Comparison of ENCODE assay signal across 31 mouse cellular contexts in genomic region chr6:3536048-3536447, GRCm38 (mm10). TPM values are rescaled to one million over a fixed set of nuclear protein-coding genes. Genes with fewer than 3 reads are reported as not detected.
DNase-seq lines count a peak whose midpoint lies in the region; ATAC-seq and TF ChIP-seq lines count a peak whose summit lies in the region.
"Had no signal": no experiment of that assay in that cellular context is flagged by ENCODE, and none has a peak within 500 bp of the region (broad histone marks: within the 10 kb centered on the region; RNA-seq: fewer than 3 reads in every experiment).

No protein-coding gene starts in this region.

- no peak for TF ChIP-seq EP300 in CH12.LX (IDR thresholded peaks at IDR 0.05; ENCODE audit: low read length)

- no peak for TF ChIP-seq POLR2A in CH12.LX (IDR thresholded peaks at IDR 0.05; ENCODE audit: low read depth, low read length)

- dilution Hi-C loops in CH12.LX (cut with MboI; ENCODE audit: extremely low pct_ligation_motif_present, extremely low pct_unique_long_range_greater_than_20kb, low sequenced_read_pairs) = no loop called here

- no peaks in the 10 kb centered on the region for H3K79me2 ChIP-seq in CH12.LX (replicated peaks; ENCODE audit: control insufficient read depth, extremely low read depth, insufficient read depth, poor library complexity, severe bottlenecking)

- WGBS in intestine, postnatal 0 days = 34% methylated on average over 1 of the region's 1 CpGs
- 54% methylated on average over 1 of the region's 1 CpGs for WGBS in intestine, embryonic 15.5 days

- no peak for TF ChIP-seq CTCF in intestine, postnatal 0 days (IDR thresholded peaks at IDR 0.05; ENCODE audit: low read depth)
- TF ChIP-seq CTCF in CH12.LX (conservative IDR thresholded peaks at IDR 0.05 in 1 of 2, IDR thresholded peaks at IDR 0.05 in 1 of 2; ENCODE audit: low read depth in 2 of 2, low read length in 2 of 2) = no peak

- H3K4me1 ChIP-seq in intestine, postnatal 0 days (replicated peaks; ENCODE audit: control insufficient read depth, insufficient read depth, low read length) = no peaks in the 10 kb centered on the region
- H3K4me1 ChIP-seq in intestine, embryonic 15.5 days (replicated peaks) = no peaks in the 10 kb centered on the region
- H3K4me1 ChIP-seq in CH12.LX (ENCODE audit: control insufficient read depth in 1 of 2, insufficient read depth in 2 of 2) = peaks cover 0 to 16% of the 10 kb centered on the region in 2 experiments; a peak in 1 of 4 replicates
- H3K4me1 ChIP-seq: embryonic facial prominence, embryonic 10.5 days; embryonic facial prominence, embryonic 15.5 days; heart, embryonic 10.5 days; heart, embryonic 15.5 days; neural tube, embryonic 15.5 days had no signal

- peak; percentile 21 for DNase-seq in CH12.LX (ENCODE audit: extremely low read depth)
- DNase-seq in spleen, adult 12 weeks (ENCODE audit: low spot score) = no peak
- no peak for DNase-seq in right cerebral cortex, postnatal 14 days
- no peak for DNase-seq in spleen, postnatal 10 days (ENCODE audit: low spot score in 2 of 2)
- DNase-seq: adrenal gland, postnatal 10 days; cerebellum, adult 18-20 months; cerebellum, postnatal 10 days; gastrocnemius, postnatal 14 days; heart, adult 11 months; kidney, adult 11 months; kidney, postnatal 25 days; lung, embryonic 14.5 days; right cerebral cortex, postnatal 4 days had no signal

- in situ Hi-C loops in CH12.LX (cut with MboI; ENCODE audit: low pct_ligation_motif_present, low pct_unique_long_range_greater_than_20kb, low sequenced_read_pairs) = no loop called here

- no peaks in the 10 kb centered on the region for H3K9me3 ChIP-seq in intestine, postnatal 0 days (ENCODE audit: control insufficient read depth)
- no peaks in the 10 kb centered on the region for H3K9me3 ChIP-seq in intestine, embryonic 15.5 days
- H3K9me3 ChIP-seq in CH12.LX (replicated peaks; ENCODE audit: low read length) = no peaks in the 10 kb centered on the region
- H3K9me3 ChIP-seq: embryonic facial prominence, embryonic 10.5 days; embryonic facial prominence, embryonic 15.5 days; heart, embryonic 10.5 days; heart, embryonic 15.5 days; hindbrain, embryonic 12.5 days; limb, embryonic 12.5 days; megakaryocyte, embryonic 14.5 days; midbrain, embryonic 13.5 days; neural tube, embryonic 15.5 days had no signal

- H3K4me2 ChIP-seq in intestine, postnatal 0 days (replicated peaks; ENCODE audit: low read depth) = no peak overlapping the region
- no peak overlapping the region for H3K4me2 ChIP-seq in intestine, embryonic 15.5 days (replicated peaks)
- H3K4me2 ChIP-seq in CH12.LX (ENCODE audit: insufficient read depth, low read depth, poor library complexity, severe bottlenecking) = no peak overlapping the region
- H3K4me2 ChIP-seq: embryonic facial prominence, embryonic 15.5 days; heart, embryonic 15.5 days; hindbrain, embryonic 12.5 days; limb, embryonic 12.5 days; lung, embryonic 14.5 days; midbrain, embryonic 13.5 days; neural tube, embryonic 15.5 days had no signal

- H3K9ac ChIP-seq in intestine, postnatal 0 days (ENCODE audit: low read depth, low read length) = no peak overlapping the region
- no peak overlapping the region for H3K9ac ChIP-seq in intestine, embryonic 15.5 days
- H3K9ac ChIP-seq in CH12.LX (ENCODE audit: insufficient read depth, low read depth) = no peak overlapping the region
- H3K9ac ChIP-seq: embryonic facial prominence, embryonic 15.5 days; heart, embryonic 15.5 days; hindbrain, embryonic 12.5 days; limb, embryonic 12.5 days; liver, embryonic 14.5 days; lung, embryonic 14.5 days; midbrain, embryonic 13.5 days; neural tube, embryonic 15.5 days had no signal

- H3K36me3 ChIP-seq in intestine, postnatal 0 days (ENCODE audit: control insufficient read depth, insufficient read depth) = no peaks in the 10 kb centered on the region; the same call in 1 of the 2 replicates
- no peaks in the 10 kb centered on the region for H3K36me3 ChIP-seq in intestine, embryonic 15.5 days
- peaks cover 13 to 31% of the 10 kb centered on the region in 2 experiments for H3K36me3 ChIP-seq in CH12.LX (replicated peaks in 1 of 2; ENCODE audit: control insufficient read depth in 1 of 2, insufficient read depth in 1 of 2, low read length in 1 of 2)
- H3K36me3 ChIP-seq: heart, embryonic 15.5 days had no signal

- H3K27me3 ChIP-seq in intestine, postnatal 0 days (replicated peaks; ENCODE audit: control insufficient read depth, insufficient read depth, low read length) = no peaks in the 10 kb centered on the region
- H3K27me3 ChIP-seq in intestine, embryonic 15.5 days (replicated peaks) = no peaks in the 10 kb centered on the region
- no peaks in the 10 kb centered on the region for H3K27me3 ChIP-seq in CH12.LX (replicated peaks)
- H3K27me3 ChIP-seq: embryonic facial prominence, embryonic 15.5 days; heart, embryonic 15.5 days; hindbrain, embryonic 12.5 days; limb, embryonic 12.5 days; megakaryocyte, embryonic 14.5 days; midbrain, embryonic 13.5 days; neural tube, embryonic 15.5 days had no signal

- no peak overlapping the region for H3K4me3 ChIP-seq in intestine, postnatal 0 days (ENCODE audit: low read depth, low read length)
- H3K4me3 ChIP-seq in intestine, embryonic 15.5 days (replicated peaks) = no peak overlapping the region
- no peak overlapping the region for H3K4me3 ChIP-seq in CH12.LX (replicated peaks in 1 of 3; ENCODE audit: low read depth in 2 of 3, low read length in 2 of 3, poor library complexity in 1 of 3)
- H3K4me3 ChIP-seq: embryonic facial prominence, embryonic 10.5 days; embryonic facial prominence, embryonic 15.5 days; heart, embryonic 10.5 days; heart, embryonic 15.5 days; hindbrain, embryonic 12.5 days; layer of hippocampus, adult 2 months; left cerebral cortex, adult 2 months; limb, embryonic 12.5 days; midbrain, embryonic 13.5 days; neural tube, embryonic 15.5 days had no signal

- no peak for TF ChIP-seq RAD21 in CH12.LX (IDR thresholded peaks at IDR 0.05; ENCODE audit: low read depth, low read length)

- ATAC-seq in intestine, postnatal 0 days = peak; percentile 66; the same call in 1 of the 2 replicates
- ATAC-seq in intestine, embryonic 15.5 days = no peak
- ATAC-seq in common myeloid progenitor, adult 5-6 weeks (replicated peaks; ENCODE audit: low read depth, poor library complexity, severe bottlenecking) = peak; percentile 39
- peak; percentile 51 for ATAC-seq in megakaryocyte, adult 5-6 weeks (ENCODE audit: poor library complexity, severe bottlenecking)
- ATAC-seq: forebrain, embryonic 14.5 days; hindbrain, postnatal 0 days; midbrain, embryonic 13.5 days had no signal

- no peak overlapping the region for H3K27ac ChIP-seq in intestine, postnatal 0 days (ENCODE audit: low read depth, low read length)
- no peak overlapping the region for H3K27ac ChIP-seq in intestine, embryonic 15.5 days
- no peak overlapping the region for H3K27ac ChIP-seq in CH12.LX (ENCODE audit: insufficient read depth, low read depth)
- H3K27ac ChIP-seq: embryonic facial prominence, embryonic 10.5 days; embryonic facial prominence, embryonic 15.5 days; heart, embryonic 10.5 days; heart, embryonic 15.5 days; hindbrain, embryonic 12.5 days; hindbrain, postnatal 0 days; layer of hippocampus, adult 2 months; left cerebral cortex, adult 2 months; limb, embryonic 12.5 days; liver, embryonic 14.5 days; midbrain, embryonic 13.5 days; neural tube, embryonic 15.5 days had no signal

TF ChIP-seq in CH12.LX, 34 proteins besides CTCF, POLR2A, EP300 and RAD21:
- TF ChIP-seq ZMIZ1 (IDR thresholded peaks at IDR 0.05; ENCODE audit: low read depth, low read length) (no peak), ZNF384 (IDR thresholded peaks at IDR 0.05; ENCODE audit: low read depth, low read length) (no peak), USF2 (conservative IDR thresholded peaks at IDR 0.05; ENCODE audit: low read depth, low read length) (no peak), UBTF (IDR thresholded peaks at IDR 0.05; ENCODE audit: low read depth, low read length) (no peak), SMC3 (IDR thresholded peaks at IDR 0.05; ENCODE audit: low read depth, low read length) (no peak), TBP (conservative IDR thresholded peaks at IDR 0.05; ENCODE audit: low read depth, low read length) (no peak), BHLHE40 (IDR thresholded peaks at IDR 0.05; ENCODE audit: low read depth, low read length) (no peak), RCOR1 (conservative IDR thresholded peaks at IDR 0.05; ENCODE audit: low read depth, low read length) (no peak), MAZ (IDR thresholded peaks at IDR 0.05; ENCODE audit: low read depth, low read length) (no peak), HCFC1 (IDR thresholded peaks at IDR 0.05; ENCODE audit: low read depth, low read length) (no peak)

RNA-seq across cellular contexts. Expression of gene Vps50, which starts 37.9 kb away (rescaled TPM):
- polyA plus RNA-seq in intestine, postnatal 0 days (2015; fragmentation: Nextera tagmentation; extraction: Ambion mirVana) = 18.4 and 19.9 TPM in 2 replicates
- polyA plus RNA-seq in intestine, embryonic 15.5 days (2015; fragmentation: Nextera tagmentation; extraction: Ambion mirVana) = 28.4 and 30.8 TPM in 2 replicates
- 17.0 and 22.3 TPM in 2 replicates for total RNA-seq in CH12.LX (2012; rRNA removed)
- total RNA-seq in CH12.LX (2014; rRNA removed) = 39.1 and 45.3 TPM in 2 replicates
- 19.5 and 19.6 TPM in 2 replicates for polyA plus RNA-seq in CH12.LX (2012; ENCODE audit: insufficient read length, low read depth)
- 30.4 and 52.3 TPM in 2 replicates for total RNA-seq in common myeloid progenitor, adult 5-6 weeks (2017)
- 28.9 and 38.0 TPM in 2 replicates for total RNA-seq in megakaryocyte, adult 5-6 weeks (2015)
- 39.2 and 48.5 TPM in 2 replicates for total RNA-seq in megakaryocyte, adult 5-6 weeks (2017)

RNA-seq across cellular contexts. Expression of gene Hepacam2, which starts 38.0 kb away (rescaled TPM):
- polyA plus RNA-seq in intestine, postnatal 0 days (2015; fragmentation: Nextera tagmentation; extraction: Ambion mirVana) = 16.4 and 19.5 TPM in 2 replicates
- polyA plus RNA-seq in intestine, embryonic 15.5 days (2015; fragmentation: Nextera tagmentation; extraction: Ambion mirVana) = 16.6 and 17.0 TPM in 2 replicates
- 12.8 and 13.3 TPM in 2 replicates for total RNA-seq in CH12.LX (2012; rRNA removed)
- 50.7 TPM in 2 replicates for total RNA-seq in CH12.LX (2014; rRNA removed)
- polyA plus RNA-seq in CH12.LX (2012; ENCODE audit: insufficient read length, low read depth) = 28.7 and 37.4 TPM in 2 replicates
- total RNA-seq in common myeloid progenitor, adult 5-6 weeks (2017) = not detected in 2 replicates
- 0.07 and 0.22 TPM in 2 replicates for total RNA-seq in megakaryocyte, adult 5-6 weeks (2015)
- total RNA-seq in megakaryocyte, adult 5-6 weeks (2017) = 0.18 and 0.98 TPM in 2 replicates
- total RNA-seq: gastrocnemius, postnatal 14 days had no signal

Comparison
In these comparisons a context has a peak if more than half of its experiments do, and no peak if none do; other contexts are left out.
1. RNA of gene Hepacam2, which starts 38.0 kb away (total RNA-seq): 12.8 to 50.7 TPM in CH12.LX; 0.07 to 0.98 TPM in megakaryocyte, adult 5-6 weeks and not detected in common myeloid progenitor, adult 5-6 weeks; every median in the first group is over 4 times any median in the second.